Mouse (Mus musculus) heart, embryonic 12.5 days (tissue): Measurements from ENCODE around the gene Marveld3. TPM values are rescaled to one million over a fixed set of nuclear protein-coding genes. Genes with fewer than 3 reads are reported as not detected.

Experiments
- ATAC-seq: fragments of 200-750 bp; cut with Nextera tagmentation; 2 replicates; pipeline ENCODE4 v1.8.0; 2017; ENCODE audit warnings: moderate TSS enrichment, moderate library complexity; ENCODE audit not compliant: insufficient number of reproducible peaks, low FRiP score
- H3K27ac ChIP-seq: fragments of 300-500 bp; sonication (generic); 2 replicates; pipeline ENCODE4 v1.5.1; 2016; ENCODE audit warnings: mild to moderate bottlenecking, moderate library complexity; ENCODE audit not compliant: poor library complexity, severe bottlenecking
- H3K27me3 ChIP-seq: fragments of 300-500 bp; sonication (generic); replicated peaks from 2 replicates; pipeline ENCODE4 v1.6.1; 2016; ENCODE audit warnings: mild to moderate bottlenecking, moderate library complexity
- H3K36me3 ChIP-seq: fragments of 300-500 bp; sonication (generic); 2 replicates; pipeline ENCODE4 v1.6.1; 2016; ENCODE audit warnings: mild to moderate bottlenecking, moderate library complexity
- H3K4me1 ChIP-seq: fragments of 300-500 bp; sonication (generic); replicated peaks from 2 replicates; pipeline ENCODE4 v1.6.1; 2016; ENCODE audit warnings: mild to moderate bottlenecking
- H3K4me2 ChIP-seq: fragments of 300-500 bp; sonication (generic); 2 replicates; pipeline ENCODE4 v1.6.1; 2016; ENCODE audit warnings: mild to moderate bottlenecking, moderate library complexity
- H3K4me3 ChIP-seq: fragments of 300-500 bp; sonication (generic); 2 replicates; pipeline ENCODE4 v1.5.1; 2016; ENCODE audit warnings: mild to moderate bottlenecking
- H3K9ac ChIP-seq: fragments of 300-500 bp; sonication (generic); 2 replicates; pipeline ENCODE4 v1.6.1; 2016; ENCODE audit warnings: mild to moderate bottlenecking, moderate library complexity
- H3K9me3 ChIP-seq: fragments of 300-500 bp; sonication (generic); replicated peaks from 2 replicates; pipeline ENCODE4 v1.6.1; 2016; ENCODE audit warnings: mild to moderate bottlenecking, moderate library complexity
- WGBS: fragments of 180-500 bp; shearing (Covaris S2); methylation state at CpG from one replicate; pipeline ENCODE4 v1.1.7; 2016; 5-methylcytosine and 5-hydroxymethylcytosine counted together
- polyA plus RNA-seq: library from polyadenylated mRNA; unstranded; fragments of >200 nt; fragmentation: Nextera tagmentation; extraction: Ambion mirVana; gene quantifications from 2 replicates; pipeline ENCODE4 v1.2.1, GENCODE M21; 2016

Marveld3 gene
- polyA plus RNA-seq, 1 experiment from 2014 or later, result 0.41 TPM

GRCm38 (mm10) chr8:109945153-109945632, 16.8 kb downstream of the Marveld3 start:
- H3K27me3 ChIP-seq, result peaks cover 43% of the 10 kb centered on the region
- H3K36me3 ChIP-seq, result peaks cover 11% of the 10 kb centered on the region
- no peak for ATAC-seq
- H3K4me2 ChIP-seq, result no peak overlapping the region
- H3K4me3 ChIP-seq, result no peak overlapping the region
- peaks cover 10% of the 10 kb centered on the region for H3K4me1 ChIP-seq
- no peak overlapping the region for H3K9ac ChIP-seq
- WGBS, result 48% methylated on average over 9 of the region's 9 CpGs
- no peak overlapping the region for H3K27ac ChIP-seq
- no peaks in the 10 kb centered on the region for H3K9me3 ChIP-seq

GRCm38 (mm10) chr8:109941606-109942360, 20.2 kb downstream of the Marveld3 start:
- Histone ChIP-seq H3K27me3 (peaks cover 17% of the 10 kb centered on the region), H3K4me1 (peaks cover 5% of the 10 kb centered on the region), H3K27ac (no peak overlapping the region), H3K4me3 (no peak overlapping the region), H3K9me3 (no peaks in the 10 kb centered on the region), H3K9ac (no peak overlapping the region), H3K4me2 (no peak overlapping the region), H3K36me3 (peaks cover 33% of the 10 kb centered on the region)
- no peak for ATAC-seq
- 80% methylated on average over 2 of the region's 2 CpGs for WGBS

DNA sequence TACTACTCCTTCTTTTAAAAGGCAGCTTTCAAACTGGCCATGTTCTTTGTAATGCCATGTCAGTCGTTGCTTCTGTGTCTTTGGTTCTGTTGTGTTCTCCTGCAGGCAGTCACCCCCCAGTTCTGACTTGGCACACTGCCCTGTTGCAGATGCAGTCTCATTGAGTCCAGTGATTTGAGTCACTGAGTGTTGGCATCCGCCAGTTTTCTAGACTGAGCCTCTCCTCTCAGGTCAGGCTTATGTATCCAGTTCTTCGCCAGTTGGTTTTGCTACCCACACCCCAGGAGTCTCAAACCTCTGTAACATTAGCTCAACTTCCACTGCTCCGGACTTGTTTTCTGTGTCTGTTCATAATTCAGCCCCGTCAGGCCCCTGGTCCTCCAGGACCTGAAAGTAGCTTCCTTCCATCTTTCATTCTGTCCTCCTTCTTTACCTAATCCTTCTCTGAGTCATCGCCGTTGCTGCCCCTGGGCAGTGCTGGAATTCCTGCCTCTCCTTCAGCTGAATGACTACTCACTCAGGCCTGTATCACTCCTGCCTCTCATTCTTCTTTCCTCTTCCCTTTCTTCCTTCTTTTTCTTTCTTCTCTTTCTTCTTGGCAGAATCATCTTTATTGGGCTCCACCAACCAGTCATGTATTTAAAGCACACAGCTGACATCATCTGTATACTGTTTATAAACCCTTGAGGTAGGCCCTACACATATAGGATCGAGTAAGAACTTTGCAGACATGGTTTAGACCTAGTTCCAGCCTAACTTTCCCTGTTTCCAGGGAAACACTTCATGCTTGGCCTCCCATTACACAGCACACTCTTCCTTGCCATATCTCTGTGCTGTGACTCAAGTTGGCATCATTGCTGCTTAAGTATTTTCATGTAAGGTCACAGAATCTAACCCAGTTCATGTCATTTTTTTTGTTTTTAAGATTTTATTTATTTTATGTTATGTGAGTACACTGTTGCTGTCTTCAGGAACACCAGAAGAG, 41.3 kb downstream of the Marveld3 start:
- no peak overlapping the region for H3K9ac ChIP-seq
- peaks cover 41% of the 10 kb centered on the region for H3K36me3 ChIP-seq
- H3K4me2 ChIP-seq, result no peak overlapping the region; the same call in 1 of the 2 replicates
- no peak for ATAC-seq
- H3K4me3 ChIP-seq, result no peak overlapping the region
- WGBS, result 72% methylated on average over 8 of the region's 8 CpGs
- no peak overlapping the region for H3K27ac ChIP-seq
- H3K9me3 ChIP-seq, result no peaks in the 10 kb centered on the region
- no peaks in the 10 kb centered on the region for H3K27me3 ChIP-seq
- H3K4me1 ChIP-seq, result peaks cover 13% of the 10 kb centered on the region

- Histone ChIP-seq H3K36me3 (peaks cover 41% of the 10 kb centered on the region), H3K4me1 (peaks cover 13% of the 10 kb centered on the region), H3K4me2 (no peak overlapping the region), H3K9me3 (no peaks in the 10 kb centered on the region), H3K27ac (no peak overlapping the region), H3K4me3 (no peak overlapping the region), H3K27me3 (no peaks in the 10 kb centered on the region), H3K9ac (no peak overlapping the region)
- WGBS, result 47% methylated on average over 4 of the region's 4 CpGs
- no peak for ATAC-seq
Observed at GRCm38 (mm10) chr8:109917277-109917676, 44.7 kb downstream of the Marveld3 start.

- ATAC-seq, result no peak
- Histone ChIP-seq H3K4me2 (no peak overlapping the region), H3K27ac (no peak overlapping the region), H3K36me3 (peaks cover 36% of the 10 kb centered on the region), H3K4me3 (no peak overlapping the region), H3K9me3 (no peaks in the 10 kb centered on the region), H3K27me3 (no peaks in the 10 kb centered on the region), H3K4me1 (no peaks in the 10 kb centered on the region), H3K9ac (no peak overlapping the region)
- WGBS, result 90% methylated on average over 4 of the region's 4 CpGs
Observed at GRCm38 (mm10) chr8:109907376-109907775, 54.6 kb downstream of the Marveld3 start.

DNA sequence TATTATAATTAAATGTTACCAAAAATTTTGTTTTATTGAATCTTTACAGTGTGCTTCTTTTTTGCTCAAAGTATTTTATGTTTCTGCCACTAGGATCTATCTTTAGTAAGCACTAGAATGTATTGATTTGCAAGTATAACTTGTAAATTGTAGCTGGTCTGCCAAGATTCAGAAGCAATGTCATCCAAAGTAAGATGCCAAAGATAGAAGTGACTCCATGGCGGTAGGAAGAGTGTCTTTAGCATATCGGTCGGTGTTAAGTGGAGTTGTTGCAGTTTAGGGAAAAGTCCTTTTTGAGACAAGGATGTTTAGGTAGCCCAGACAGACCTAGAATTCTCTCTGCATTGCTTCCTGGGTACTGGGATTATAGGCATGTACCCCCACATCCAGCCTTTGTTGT, 55.1 kb downstream of the Marveld3 start:
- Histone ChIP-seq H3K27me3 (no peaks in the 10 kb centered on the region), H3K9ac (no peak overlapping the region), H3K4me1 (no peaks in the 10 kb centered on the region), H3K4me2 (no peak overlapping the region), H3K36me3 (peaks cover 31% of the 10 kb centered on the region), H3K9me3 (no peaks in the 10 kb centered on the region), H3K4me3 (no peak overlapping the region), H3K27ac (no peak overlapping the region)
- no peak for ATAC-seq
- 93% methylated on average over 3 of the region's 3 CpGs for WGBS

GRCm38 (mm10) chr8:109904928-109905668, 56.9 kb downstream of the Marveld3 start:
- Histone ChIP-seq H3K9me3 (no peaks in the 10 kb centered on the region), H3K27ac (no peak overlapping the region), H3K4me1 (no peaks in the 10 kb centered on the region), H3K4me3 (no peak overlapping the region), H3K27me3 (no peaks in the 10 kb centered on the region), H3K9ac (no peak overlapping the region), H3K4me2 (no peak overlapping the region), H3K36me3 (peaks cover 32% of the 10 kb centered on the region)
- WGBS, result 82% methylated on average over 1 of the region's 1 CpGs
- no peak for ATAC-seq

- Histone ChIP-seq H3K4me1 (no peaks in the 10 kb centered on the region), H3K36me3 (peaks cover 21% of the 10 kb centered on the region), H3K27ac (no peak overlapping the region), H3K4me2 (no peak overlapping the region), H3K9me3 (no peaks in the 10 kb centered on the region), H3K27me3 (no peaks in the 10 kb centered on the region), H3K4me3 (no peak overlapping the region), H3K9ac (no peak overlapping the region)
- ATAC-seq, result no peak
- WGBS, result 83% methylated on average over 10 of the region's 10 CpGs
Observed at GRCm38 (mm10) chr8:109903909-109904469, 58.0 kb downstream of the Marveld3 start.

DNA sequence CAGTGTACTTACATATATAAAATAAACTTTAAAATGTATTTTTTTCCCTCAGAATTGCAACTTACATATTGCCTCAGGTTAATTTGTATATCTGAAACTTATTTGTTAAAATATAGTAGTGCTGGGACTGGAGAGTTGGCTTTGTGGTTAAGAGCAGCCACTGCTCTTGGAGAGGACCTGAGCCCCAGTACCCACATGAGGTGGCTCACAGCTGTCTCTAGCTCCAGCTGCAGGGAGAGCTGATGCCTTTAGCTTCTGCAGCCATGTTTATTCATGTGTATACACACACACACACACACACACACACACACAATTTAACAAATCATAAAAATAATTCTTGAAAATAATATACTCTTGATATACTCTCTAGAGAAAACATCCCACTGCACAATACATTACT, 59.6 kb downstream of the Marveld3 start:
- H3K9me3 ChIP-seq, result no peaks in the 10 kb centered on the region
- no peak for ATAC-seq
- no peaks in the 10 kb centered on the region for H3K27me3 ChIP-seq
- no peaks in the 10 kb centered on the region for H3K4me1 ChIP-seq
- no peak overlapping the region for H3K4me2 ChIP-seq
- no peak overlapping the region for H3K4me3 ChIP-seq
- no peak overlapping the region for H3K27ac ChIP-seq
- no peak overlapping the region for H3K9ac ChIP-seq
- peaks cover 11% of the 10 kb centered on the region for H3K36me3 ChIP-seq
